Mouse (Mus musculus) heart, adult 2 months (tissue): Measurements from ENCODE around the gene Defb26.

Source experiments
- CTCF ChIP-seq: fragments of 200-600 bp; IDR thresholded peaks from 2 replicates; pipeline ENCODE4 v1.8.1; 2022; ENCODE audit warnings: antibody characterized with exemption, mild to moderate bottlenecking, moderate library complexity
- EP300 ChIP-seq: fragments of 200-500 bp; IDR thresholded peaks from 2 replicates; pipeline ENCODE4 v1.6.1; 2011; ENCODE audit warnings: low read depth, low read length, control low read depth; ENCODE audit not compliant: insufficient read depth
- POLR2A ChIP-seq: fragments of 200-500 bp; IDR thresholded peaks from 2 replicates; pipeline ENCODE4 v1.6.1; 2011; ENCODE audit warnings: mild to moderate bottlenecking, low read depth, low read length, control low read depth; ENCODE audit not compliant: insufficient read depth

DNA sequence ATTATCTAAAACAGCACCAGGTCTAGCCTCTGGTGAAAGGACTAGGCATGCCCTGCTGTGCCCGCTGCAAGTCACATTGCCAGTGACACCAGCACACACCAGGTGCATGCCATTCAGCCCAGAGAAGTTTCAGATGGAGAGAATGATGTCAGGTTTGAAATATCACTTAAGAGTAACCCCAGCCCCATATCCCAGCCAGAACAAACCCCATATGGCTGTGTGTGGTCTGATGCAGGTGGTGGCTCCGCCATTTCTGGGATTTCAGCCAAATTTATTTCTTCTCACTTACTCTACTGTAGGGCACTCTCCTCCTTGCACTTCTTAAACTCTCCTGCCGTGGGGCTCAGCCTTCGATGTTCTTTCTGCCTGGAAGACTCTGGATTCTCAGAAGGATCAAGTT is 4.6 kb upstream of the Defb26 start:
- no peak for TF ChIP-seq POLR2A
- no peak for TF ChIP-seq CTCF
- no peak for TF ChIP-seq EP300
